Mouse (Mus musculus) ovary, adult 2 months (tissue): ENCODE results near the gene Cc2d2b. TPM values are rescaled to one million over a fixed set of nuclear protein-coding genes. Genes with fewer than 3 reads are reported as not detected.

ENCODE experiments used
- polyA plus RNA-seq: library from polyadenylated mRNA; depleted of rRNA; stranded (reverse); fragments of >200 nt; gene quantifications from 2 replicates; pipeline ENCODE4 v1.2.3, GENCODE M21; 2012; rRNA removed

The Cc2d2b gene
- 0.03 and 0.05 TPM in 2 replicates for polyA plus RNA-seq

DNA sequence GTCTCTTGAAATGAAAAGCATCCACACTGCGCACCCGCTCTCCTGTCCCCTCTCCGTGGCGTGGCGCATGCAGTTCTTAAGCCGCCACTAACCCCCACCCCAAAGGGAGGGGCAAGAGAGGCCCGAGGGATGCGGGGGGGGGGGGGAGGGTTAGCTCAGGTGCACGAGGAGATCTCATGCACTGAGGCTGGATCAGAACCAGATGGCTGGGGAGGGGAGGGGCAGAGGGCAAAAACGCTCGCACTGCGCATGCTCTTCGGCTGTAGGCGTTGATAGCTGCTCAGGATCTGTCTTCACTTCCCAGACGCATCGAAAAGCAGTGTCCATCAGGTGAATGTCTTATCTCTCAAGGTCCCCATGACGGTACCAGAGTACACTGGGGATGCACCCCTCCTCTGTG lies at the start of gene Cc2d2b:
TSS of gene Cc2d2b (plus strand) at position 195 of the 400 bp plus-strand sequence.

DNA sequence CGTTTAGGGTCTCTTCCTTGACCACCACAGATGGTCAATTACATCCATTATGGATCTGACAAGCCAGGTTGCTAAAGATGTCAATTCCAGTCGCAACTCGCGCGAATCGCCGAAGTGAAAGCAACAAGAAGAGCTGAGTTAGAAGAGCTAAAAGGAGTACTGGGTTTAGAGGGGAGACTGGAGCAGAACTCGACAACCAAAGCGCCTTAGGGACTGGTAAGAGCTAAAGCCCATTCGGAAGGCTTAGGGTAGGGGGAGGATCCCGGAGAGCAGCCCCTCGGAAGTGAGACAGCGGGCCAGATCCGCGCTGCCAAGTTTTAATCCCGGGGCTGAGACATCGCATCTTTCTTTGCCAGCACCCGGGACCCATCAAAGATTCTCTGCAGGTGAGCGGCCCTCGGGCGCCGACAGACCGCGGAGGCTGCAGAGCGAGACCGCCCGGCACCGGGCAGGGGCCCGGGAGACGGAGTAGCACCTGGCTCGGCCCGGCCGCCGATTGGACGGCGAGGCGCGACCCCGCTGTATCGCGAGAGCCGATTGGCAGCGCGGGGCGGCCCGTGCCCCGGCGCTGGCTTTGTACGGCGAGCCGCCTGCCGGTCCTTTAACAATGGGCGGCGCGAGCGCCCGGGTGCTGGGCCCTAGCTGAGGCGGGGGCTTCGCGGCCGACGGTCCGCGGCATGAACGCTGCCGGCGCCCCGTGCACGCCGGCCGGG lies 82.3 kb downstream of the Cc2d2b start, which contains the start of gene Ccnj:
TSS of gene Ccnj (plus strand) at position 577 of the 713 bp plus-strand sequence.

Other genes with a start within 250 kb of the Cc2d2b start
- 22.6 and 32.6 TPM in 2 replicates for gene Sorbs1, start 235.0 kb upstream of the Cc2d2b start, polyA plus RNA-seq
- 69.6 and 76.7 TPM in 2 replicates for gene Aldh18a1, start 160.3 kb upstream of the Cc2d2b start, polyA plus RNA-seq
- gene Tctn3, start 136.5 kb upstream of the Cc2d2b start, polyA plus RNA-seq, result 27.6 and 44.2 TPM in 2 replicates
- 21.8 and 27.7 TPM in 2 replicates for gene Entpd1, start 136.4 kb upstream of the Cc2d2b start, polyA plus RNA-seq
- gene Ccnj, start 82.5 kb downstream of the Cc2d2b start, polyA plus RNA-seq, result 11.3 and 12.1 TPM in 2 replicates
- 0.23 and 0.36 TPM in 2 replicates for gene Zfp518a, start 146.0 kb downstream of the Cc2d2b start, polyA plus RNA-seq
- gene Blnk, start 245.8 kb downstream of the Cc2d2b start, polyA plus RNA-seq, result 6.0 and 6.1 TPM in 2 replicates